Mouse (Mus musculus): ENCODE measurements around the gene Cnpy4.

Gene Cnpy4

GRCm38 (mm10) chr5:138186950-138187638 lies at the start of gene Cnpy4, which contains the start of gene Taf6:
Gene Cnpy4 (plus strand): TSS chr5:138187485.
Gene Taf6 (minus strand): TSS chr5:138187451.
- DNase-seq, result peak; percentile 95

GRCm38 (mm10) chr5:138137935-138138549 lies 49.2 kb upstream of the Cnpy4 start:
- DNase-seq, result peak; percentile 73

DNA sequence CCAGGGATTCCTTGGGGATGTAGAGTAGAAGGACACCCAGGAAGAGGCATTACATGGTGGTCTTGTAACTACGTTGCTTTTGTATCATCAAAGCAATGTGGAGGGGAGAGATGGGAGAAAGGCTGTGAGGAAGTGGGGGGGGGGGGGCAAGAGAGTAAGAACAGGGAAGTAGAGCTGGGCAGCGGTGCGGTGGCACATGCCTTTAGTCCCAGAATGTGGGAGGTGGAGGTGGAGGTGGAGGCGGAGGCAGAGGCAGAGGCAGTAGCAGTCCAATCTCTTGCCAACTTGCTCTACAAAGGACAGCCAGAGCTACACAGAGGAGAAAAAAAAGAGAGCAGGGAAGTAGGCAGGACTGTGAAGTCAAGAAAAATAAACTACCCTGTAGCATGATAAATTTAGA lies 48.7 kb upstream of the Cnpy4 start:
- no peak for DNase-seq

DNA sequence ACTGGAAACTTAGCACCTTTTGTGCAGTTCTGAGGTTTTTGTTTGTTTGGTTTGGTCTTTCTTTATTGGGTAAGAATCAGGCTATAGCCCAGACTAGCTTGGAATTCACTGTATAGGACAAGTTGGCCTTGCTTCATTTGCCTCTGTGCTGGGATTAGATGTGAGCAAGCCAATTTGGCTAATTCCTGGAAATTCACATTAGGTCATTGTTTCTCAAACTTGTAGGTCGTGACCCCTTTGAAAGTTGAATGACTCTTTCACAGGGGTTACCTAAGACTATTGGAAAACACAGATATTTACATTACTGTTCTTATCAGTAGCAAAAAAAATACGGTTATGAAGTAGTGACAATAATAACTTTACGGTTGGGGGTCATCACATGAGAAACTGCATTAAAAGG lies 32.9 kb upstream of the Cnpy4 start:
- DNase-seq, result no peak

DNA sequence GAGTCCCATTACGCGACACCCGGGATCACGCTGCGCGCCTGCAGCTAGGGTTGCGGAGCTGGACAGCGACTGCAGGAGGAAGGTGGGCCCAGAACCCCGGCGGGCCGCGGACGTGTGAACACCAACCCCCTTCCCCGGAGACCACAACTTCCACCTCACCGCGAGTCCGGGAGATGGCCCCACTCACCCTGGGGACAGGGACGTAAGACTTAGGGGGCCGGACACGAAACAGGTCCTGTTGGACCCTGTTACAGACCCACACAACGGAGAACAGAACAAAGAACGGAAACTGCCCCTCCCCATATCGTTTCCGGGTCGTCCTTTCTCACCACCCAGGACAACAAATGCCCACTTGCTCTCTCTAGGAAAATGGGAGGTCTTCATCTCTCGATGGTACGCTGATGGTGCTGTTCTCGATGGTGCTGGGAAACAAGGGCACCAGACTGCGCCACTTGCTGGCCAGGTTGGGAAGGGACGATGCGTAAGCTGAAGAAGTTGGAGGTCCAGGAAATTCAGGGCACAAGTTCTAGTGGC lies 31.8 kb upstream of the Cnpy4 start, which contains the start of gene Zfp113:
TSS of gene Zfp113 (minus strand) at position 302 of the 534 bp plus-strand sequence.
- DNase-seq, result peak; percentile 99

DNA sequence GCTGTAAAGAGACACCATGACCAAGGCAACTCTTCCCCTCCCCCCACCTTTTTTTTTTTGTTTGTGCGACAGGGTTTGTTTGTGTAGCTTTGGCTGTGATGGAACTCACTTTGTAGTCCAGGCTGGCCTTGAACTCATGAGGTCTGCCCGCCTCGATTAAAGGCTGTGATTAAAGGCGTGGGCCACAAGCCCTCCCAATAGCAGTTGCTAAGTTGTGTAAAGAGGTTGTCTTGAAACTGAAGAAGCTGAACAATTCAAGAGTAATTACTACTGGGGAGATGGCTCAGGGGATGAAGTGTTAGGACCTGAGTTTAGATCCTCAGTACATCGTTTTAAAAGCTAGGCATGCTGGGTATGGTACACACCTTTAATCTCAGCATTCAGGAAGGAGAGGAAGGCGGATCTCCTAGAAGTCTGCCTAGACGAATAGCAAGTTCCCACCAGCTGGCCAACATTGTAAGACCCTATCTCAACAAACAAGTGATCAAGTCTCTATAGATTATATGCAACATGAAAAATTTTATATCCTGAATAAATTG lies 27.0 kb upstream of the Cnpy4 start:
- no peak for DNase-seq

GRCm38 (mm10) chr5:138160842-138161665 lies 26.2 kb upstream of the Cnpy4 start, which contains the start of gene Cops6:
Gene Cops6 (plus strand): TSS chr5:138161071.
- peak; percentile 97 for DNase-seq

GRCm38 (mm10) chr5:138163046-138163445 lies 24.2 kb upstream of the Cnpy4 start:
- no peak for DNase-seq

DNA sequence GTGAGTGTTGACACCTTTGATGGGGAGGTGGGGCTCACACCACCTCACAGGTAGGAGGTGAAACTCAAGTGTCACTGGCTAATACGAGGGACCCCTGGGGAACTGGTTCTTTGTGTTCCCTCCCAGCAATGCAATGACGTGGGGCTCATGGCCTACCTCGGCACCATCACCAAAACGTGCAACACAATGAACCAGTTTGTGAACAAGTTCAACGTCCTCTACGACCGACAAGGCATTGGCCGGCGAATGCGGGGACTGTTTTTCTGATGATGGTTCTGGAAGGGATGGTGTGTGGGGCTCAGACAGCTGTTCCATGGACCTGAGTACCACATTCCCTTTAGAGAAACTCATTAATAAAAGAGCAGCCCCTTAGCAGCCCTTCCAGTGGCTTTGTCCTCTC lies 23.7 kb upstream of the Cnpy4 start:
- no peak for DNase-seq

DNA sequence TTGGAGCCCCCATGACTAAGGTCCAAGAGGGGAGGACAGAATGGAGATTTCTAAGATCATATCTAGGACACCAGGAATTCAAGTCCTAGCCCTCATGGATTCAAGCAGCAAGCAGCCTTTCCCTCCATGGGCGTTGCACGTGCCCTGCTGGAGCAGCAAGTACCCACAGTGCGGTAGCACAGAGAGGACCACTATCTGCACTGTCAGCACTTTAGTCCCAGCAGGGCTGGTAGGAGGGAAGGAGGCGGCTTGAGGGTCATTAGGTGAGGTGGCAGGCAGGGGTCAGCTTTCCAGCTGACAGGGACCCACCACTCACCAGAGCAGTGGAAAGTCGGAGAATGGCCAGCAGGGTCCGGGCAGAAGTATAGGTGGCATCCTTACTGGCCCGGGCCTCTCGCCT lies 21.7 kb upstream of the Cnpy4 start:
- no peak for DNase-seq

- peak; percentile 99 for DNase-seq
Measured at GRCm38 (mm10) chr5:138170936-138171561, 16.2 kb upstream of the Cnpy4 start.

GRCm38 (mm10) chr5:138171695-138172491 lies 15.4 kb upstream of the Cnpy4 start, which contains the start of the genes Ap4m1 and Mcm7:
Gene Ap4m1 (plus strand): TSS chr5:138172002.
Gene Mcm7 (minus strand): TSS chr5:138172422.
- peak; percentile 99 for DNase-seq

DNA sequence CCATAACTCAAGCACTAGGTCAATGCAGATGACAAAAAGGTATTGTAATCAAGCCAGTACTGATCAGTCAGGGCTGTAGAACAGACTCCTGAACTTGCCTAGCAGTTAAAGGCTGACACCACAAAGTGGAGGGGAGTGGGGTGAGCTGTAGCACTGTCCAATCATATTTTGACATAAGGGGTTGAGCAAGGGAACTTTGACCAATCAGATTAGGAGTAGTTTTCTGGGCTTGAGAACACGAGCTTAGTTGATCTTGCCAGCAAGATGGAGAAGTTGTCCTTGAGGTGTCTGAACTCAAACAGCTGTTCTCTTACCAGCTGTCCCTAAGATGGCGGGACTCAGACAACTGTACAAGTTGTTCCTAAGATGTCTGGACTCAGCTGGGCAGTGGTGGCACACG lies 14.1 kb upstream of the Cnpy4 start:
- DNase-seq, result no peak

DNA sequence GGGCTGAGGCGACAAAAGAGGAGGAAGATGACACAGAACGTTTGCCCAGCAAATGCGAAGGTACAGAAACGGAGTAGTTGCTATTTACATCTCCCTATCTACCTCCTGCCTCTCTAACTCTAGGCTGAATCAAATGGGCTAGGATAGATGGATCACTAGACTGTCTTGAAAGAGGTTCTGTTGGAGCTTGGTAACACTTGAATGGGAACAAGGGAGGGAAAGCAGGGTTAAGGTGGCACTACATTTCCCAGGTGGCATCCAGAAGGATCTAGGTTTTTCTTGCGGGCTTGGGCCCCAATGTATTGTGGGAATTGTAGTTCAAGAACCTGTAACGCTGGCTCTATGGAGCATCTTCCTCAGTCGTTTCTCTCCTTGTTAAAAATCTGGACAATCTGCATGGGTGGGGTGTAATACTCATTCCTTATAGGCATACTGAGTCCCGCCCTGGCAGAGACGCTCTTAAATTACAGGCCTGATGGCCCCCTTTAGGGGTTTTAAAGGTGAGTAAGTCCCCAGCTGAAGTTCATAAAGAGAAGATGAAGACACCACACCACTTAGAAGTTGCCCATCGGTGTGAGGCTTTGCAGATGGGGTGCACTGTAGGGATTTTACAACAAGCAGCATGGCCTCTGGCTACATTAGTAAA lies 499 bp downstream of the Cnpy4 start:
- peak; percentile 91 for DNase-seq

DNA sequence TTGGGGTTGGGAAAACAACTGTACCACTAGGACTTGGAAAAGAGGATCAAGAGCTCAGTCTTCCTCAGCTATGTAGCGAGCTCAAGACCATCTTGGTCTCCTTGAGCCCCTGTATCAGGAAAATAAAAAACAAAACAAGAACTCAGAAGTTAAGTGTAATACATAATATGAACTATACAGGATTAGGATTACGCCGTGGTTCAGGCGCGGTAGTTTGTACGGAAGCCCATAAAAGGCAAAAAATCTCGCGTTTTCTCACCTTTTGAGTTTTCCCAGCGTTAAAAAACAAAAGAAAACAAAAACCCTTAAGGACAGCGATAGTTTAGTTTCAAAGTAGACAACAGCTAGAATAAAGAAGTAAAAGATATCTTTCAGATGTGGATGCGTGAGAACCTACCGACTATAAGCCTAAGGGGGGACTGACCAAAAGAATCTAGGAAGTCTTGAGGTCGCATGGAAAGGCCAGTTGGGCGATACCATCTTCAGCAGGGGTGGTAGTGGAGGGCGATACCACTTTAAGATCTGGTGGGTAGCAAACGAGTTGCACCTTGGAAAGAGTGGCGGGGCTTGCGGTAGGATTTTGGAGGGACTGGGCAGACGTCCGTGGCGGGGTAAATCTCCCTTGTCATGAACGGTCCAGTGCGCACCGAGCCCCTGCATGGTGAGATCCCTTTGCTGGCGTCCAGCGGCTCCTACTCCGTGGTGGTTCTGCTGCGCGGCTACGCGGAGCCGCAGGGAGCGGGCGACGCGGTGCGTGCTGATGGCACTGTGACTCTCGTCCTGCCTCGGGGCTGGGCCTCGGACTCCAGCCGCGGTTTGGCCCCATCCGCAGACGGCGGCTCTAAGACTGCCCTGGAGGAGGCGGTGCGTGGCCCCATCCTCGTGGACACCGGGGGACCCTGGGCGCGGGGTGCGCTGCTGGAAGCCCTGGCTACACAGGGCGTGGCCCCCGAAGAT lies 6.8 kb downstream of the Cnpy4 start, which contains the start of gene Mblac1:
TSS of gene Mblac1 (plus strand) at position 544 of the 957 bp plus-strand sequence.
- DNase-seq, result peak; percentile 95

- peak; percentile 46 for DNase-seq
Measured at GRCm38 (mm10) chr5:138194755-138195345, 7.6 kb downstream of the Cnpy4 start.

GRCm38 (mm10) chr5:138195463-138195862 lies 8.2 kb downstream of the Cnpy4 start:
- no peak for DNase-seq

GRCm38 (mm10) chr5:138199576-138199975 lies 12.3 kb downstream of the Cnpy4 start:
- peak; percentile 39 for DNase-seq

- no peak for DNase-seq
Measured at GRCm38 (mm10) chr5:138202086-138202485, 14.8 kb downstream of the Cnpy4 start.
